Mouse (Mus musculus) megakaryocyte, embryonic 14.5 days (primary cell): ENCODE data around the gene Dqx1. TPM values are rescaled to one million over a fixed set of nuclear protein-coding genes. Genes with fewer than 3 reads are reported as not detected.

Source experiments
- H3K27me3 ChIP-seq: replicated peaks from 2 replicates; pipeline ENCODE3; 2012; ENCODE audit warnings: inconsistent platforms
- H3K36me3 ChIP-seq: replicated peaks from 2 replicates; pipeline ENCODE3; 2012; ENCODE audit warnings: low read length, inconsistent platforms, mixed read lengths
- H3K4me1 ChIP-seq: 2 replicates; pipeline ENCODE4 v1.6.1; 2012; ENCODE audit warnings: inconsistent platforms
- H3K4me3 ChIP-seq: replicated peaks from 2 replicates; pipeline ENCODE3; 2012; ENCODE audit warnings: moderate library complexity, mild to moderate bottlenecking, inconsistent platforms
- H3K9me3 ChIP-seq: 2 replicates; pipeline ENCODE4 v1.6.1; 2012; ENCODE audit warnings: inconsistent platforms
- FLI1 ChIP-seq: IDR thresholded peaks from 2 replicates; pipeline ENCODE4 v1.6.1; 2012; ENCODE audit warnings: low read length, inconsistent platforms, mixed read lengths
- GATA1 ChIP-seq: IDR thresholded peaks from 3 replicates; pipeline ENCODE4 v1.6.1; 2012; ENCODE audit warnings: mixed read lengths, low read length, inconsistent platforms, borderline replicate concordance
- polyA plus RNA-seq: library from polyadenylated mRNA; stranded (reverse); fragments of >175 nt; gene quantifications from 2 replicates; pipeline ENCODE4 v1.2.3, GENCODE M21; 2012; ENCODE audit warnings: low replicate concordance; ENCODE audit not compliant: insufficient read depth

Gene Dqx1
- polyA plus RNA-seq, 1 experiment = 0.22 TPM

GRCm38 (mm10) chr6:83116373-83117164 lies 58.9 kb downstream of the Dqx1 start:
- TF ChIP-seq GATA1 = no peak
- no peak for TF ChIP-seq FLI1
- peaks cover 45% of the 10 kb centered on the region for H3K36me3 ChIP-seq
- no peaks in the 10 kb centered on the region for H3K9me3 ChIP-seq
- H3K27me3 ChIP-seq = no peaks in the 10 kb centered on the region
- H3K4me3 ChIP-seq = peak overlapping the region; percentile 97
- H3K4me1 ChIP-seq = peaks cover 83% of the 10 kb centered on the region

Other genes starting within 250 kb of the Dqx1 start
- not detected in 2 replicates for gene Sema4f, start 118.1 kb upstream of the Dqx1 start, polyA plus RNA-seq
- gene M1ap, start 110.9 kb upstream of the Dqx1 start, polyA plus RNA-seq = 3.6 and 5.2 TPM in 2 replicates
- gene Dok1, start 24.4 kb upstream of the Dqx1 start, polyA plus RNA-seq = 159 and 256 TPM in 2 replicates
- 0.40 and 4.2 TPM in 2 replicates for gene Loxl3, start 23.7 kb upstream of the Dqx1 start, polyA plus RNA-seq
- gene Aup1, start 3.3 kb upstream of the Dqx1 start, polyA plus RNA-seq = 1,695 and 4,915 TPM in 2 replicates
- gene Htra2, start 2.6 kb upstream of the Dqx1 start, polyA plus RNA-seq = 27.7 and 49.5 TPM in 2 replicates
- gene Tlx2, start 12.4 kb downstream of the Dqx1 start, polyA plus RNA-seq = not detected in 2 replicates
- 6.8 and 7.3 TPM in 2 replicates for gene Pcgf1, start 20.0 kb downstream of the Dqx1 start, polyA plus RNA-seq
- gene Lbx2, start 28.5 kb downstream of the Dqx1 start, polyA plus RNA-seq = 3.3 TPM in 1 of 2 replicates, not detected in the other
- 1.8 and 2.0 TPM in 2 replicates for gene Ccdc142, start 43.8 kb downstream of the Dqx1 start, polyA plus RNA-seq
- 0.99 and 2.7 TPM in 2 replicates for gene Gm42688, start 43.8 kb downstream of the Dqx1 start, polyA plus RNA-seq
- gene Mrpl53, start 51.2 kb downstream of the Dqx1 start, polyA plus RNA-seq = 9.6 and 78.7 TPM in 2 replicates
- 76.1 and 165 TPM in 2 replicates for gene Mogs, start 57.7 kb downstream of the Dqx1 start, polyA plus RNA-seq
- gene Wbp1, start 63.7 kb downstream of the Dqx1 start, polyA plus RNA-seq = 86.6 and 121 TPM in 2 replicates
- 201 and 370 TPM in 2 replicates for gene Ino80b, start 67.6 kb downstream of the Dqx1 start, polyA plus RNA-seq
- 15.8 and 48.5 TPM in 2 replicates for gene Rtkn, start 77.6 kb downstream of the Dqx1 start, polyA plus RNA-seq
- gene Wdr54, start 98.6 kb downstream of the Dqx1 start, polyA plus RNA-seq = 2.0 and 13.3 TPM in 2 replicates
- gene 1700003E16Rik, start 98.6 kb downstream of the Dqx1 start, polyA plus RNA-seq = 0.36 TPM in 1 of 2 replicates, not detected in the other
- gene Dctn1, start 108.1 kb downstream of the Dqx1 start, polyA plus RNA-seq = 113 and 905 TPM in 2 replicates
- 0.32 TPM in 1 of 2 replicates, not detected in the other for gene Slc4a5, start 162.0 kb downstream of the Dqx1 start, polyA plus RNA-seq